Mouse (Mus musculus) forebrain, embryonic 11.5 days (tissue): ENCODE measurements at regions not wholly inside any gene's neighbourhood (a gene's known extent, or its start where the extent isn't known, plus 50 kb on each side); places are given as distances from the start of the nearest gene placed in this dataset.

ENCODE experiments used
- ATAC-seq: fragments of 200-750 bp; cut with Nextera tagmentation; replicated peaks from 2 replicates; pipeline ENCODE4 v1.8.0; 2017; ENCODE audit warnings: moderate TSS enrichment; ENCODE audit not compliant: low FRiP score
- DNase-seq: peaks from one replicate; pipeline ENCODE4 v3.0.0-alpha.2; 2017; ENCODE audit warnings: low spot score
- H3K27ac ChIP-seq: fragments of 300-500 bp; sonication (generic); 2 replicates; pipeline ENCODE4 v1.5.1; 2014; ENCODE audit warnings: low read depth, low read length
- H3K27me3 ChIP-seq: fragments of 300-500 bp; sonication (generic); 2 replicates; pipeline ENCODE4 v1.6.1; 2014; ENCODE audit warnings: mild to moderate bottlenecking, low read length, mixed read lengths; ENCODE audit not compliant: control insufficient read depth, insufficient read depth
- H3K36me3 ChIP-seq: fragments of 300-500 bp; sonication (generic); 2 replicates; pipeline ENCODE4 v1.6.1; 2014; ENCODE audit warnings: mild to moderate bottlenecking, low read length, moderate library complexity, mixed read lengths; ENCODE audit not compliant: control insufficient read depth, insufficient read depth
- H3K4me1 ChIP-seq: fragments of 300-500 bp; sonication (generic); replicated peaks from 2 replicates; pipeline ENCODE4 v1.6.1; 2014; ENCODE audit warnings: low read length, mixed read lengths; ENCODE audit not compliant: control insufficient read depth, insufficient read depth
- H3K4me2 ChIP-seq: fragments of 300-500 bp; sonication (generic); 2 replicates; pipeline ENCODE4 v1.6.1; 2014; ENCODE audit warnings: low read depth, mild to moderate bottlenecking, low read length, moderate library complexity, mixed read lengths; ENCODE audit not compliant: severe bottlenecking
- H3K4me3 ChIP-seq: fragments of 300-500 bp; sonication (generic); 2 replicates; pipeline ENCODE4 v1.5.1; 2014; ENCODE audit warnings: low read depth, low read length
- H3K9ac ChIP-seq: fragments of 300-500 bp; sonication (generic); 2 replicates; pipeline ENCODE4 v1.6.1; 2014; ENCODE audit warnings: low read length
- H3K9me3 ChIP-seq: fragments of 300-500 bp; sonication (generic); 2 replicates; pipeline ENCODE4 v1.6.1; 2016; ENCODE audit warnings: low read length, mixed read lengths; ENCODE audit not compliant: control insufficient read depth
- WGBS: fragments of 180-500 bp; shearing (Covaris S2); extraction: QIAGEN DNeasy Blood & Tissue Kit; methylation state at CpG from one replicate; pipeline ENCODE4 v1.1.7; 2014; 5-methylcytosine and 5-hydroxymethylcytosine counted together

DNA sequence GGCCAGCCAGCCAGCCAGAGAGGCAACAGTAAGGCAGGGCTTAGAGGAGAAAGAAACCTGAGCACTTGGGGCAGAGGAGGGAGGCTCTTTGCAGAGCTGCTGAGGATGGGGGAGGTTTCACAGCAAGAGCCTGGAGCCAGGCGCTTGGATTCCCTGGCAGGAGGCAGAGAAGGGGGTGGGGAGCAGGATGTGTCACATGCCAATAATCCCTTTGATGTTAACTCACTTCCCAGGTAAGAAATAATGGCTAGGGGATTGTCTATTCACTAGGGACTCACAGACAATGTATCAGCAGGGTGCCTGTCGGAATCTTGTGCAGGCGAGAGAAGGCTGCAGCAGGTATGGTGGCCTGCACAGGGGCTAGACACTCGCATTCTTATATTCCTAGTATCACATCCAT is 67.8 kb upstream of the Gli3 start:
- 0 out of 2 replicates have a peak, but pooled peaks cover 3% of the 10 kb centered on the region for H3K4me1 ChIP-seq
- 2% methylated on average over 4 of the region's 4 CpGs for WGBS
- no peak overlapping the region for H3K4me3 ChIP-seq
- DNase-seq (peak; percentile 70), ATAC-seq (peak; percentile 84)
- H3K9me3 ChIP-seq, result no peaks in the 10 kb centered on the region
- H3K27ac ChIP-seq, result peak overlapping the region; percentile 53; the same call in 1 of the 2 replicates
- peak overlapping the region; percentile 26; the same call in 1 of the 2 replicates for H3K4me2 ChIP-seq
- H3K9ac ChIP-seq, result peak overlapping the region; percentile 23; the same call in 1 of the 2 replicates
- H3K36me3 ChIP-seq, result no peaks in the 10 kb centered on the region
- H3K27me3 ChIP-seq, result no peaks in the 10 kb centered on the region

DNA sequence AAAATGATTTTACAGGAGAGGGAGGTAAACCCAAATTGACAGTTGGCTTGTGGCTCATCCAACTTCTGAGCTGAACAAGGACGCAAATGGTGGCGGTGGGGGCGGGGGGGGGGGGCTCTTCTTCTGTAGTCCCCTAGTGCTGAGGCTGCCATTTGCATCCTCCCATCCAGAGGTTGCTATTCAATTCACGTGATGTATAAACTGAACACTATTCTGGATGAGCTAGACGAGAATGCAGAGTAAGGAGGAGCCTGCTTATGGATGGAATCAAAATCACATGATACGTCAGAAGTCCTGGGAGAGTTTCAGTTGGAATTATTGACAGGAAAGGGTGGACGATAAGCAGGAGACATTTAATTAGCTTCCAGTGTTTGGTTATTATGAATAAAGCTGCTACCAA is 67.3 kb upstream of the Gli3 start:
- no peak overlapping the region for H3K27ac ChIP-seq
- H3K4me1 ChIP-seq, result 0 out of 2 replicates have a peak, but pooled peaks cover 3% of the 10 kb centered on the region
- no peak overlapping the region for H3K9ac ChIP-seq
- peak; percentile 73 for ATAC-seq
- no peak for DNase-seq
- H3K4me2 ChIP-seq, result no peak overlapping the region; the same call in 1 of the 2 replicates
- H3K36me3 ChIP-seq, result no peaks in the 10 kb centered on the region
- H3K9me3 ChIP-seq, result no peaks in the 10 kb centered on the region
- WGBS, result 18% methylated on average over 7 of the region's 7 CpGs
- H3K27me3 ChIP-seq, result no peaks in the 10 kb centered on the region
- H3K4me3 ChIP-seq, result no peak overlapping the region

DNA sequence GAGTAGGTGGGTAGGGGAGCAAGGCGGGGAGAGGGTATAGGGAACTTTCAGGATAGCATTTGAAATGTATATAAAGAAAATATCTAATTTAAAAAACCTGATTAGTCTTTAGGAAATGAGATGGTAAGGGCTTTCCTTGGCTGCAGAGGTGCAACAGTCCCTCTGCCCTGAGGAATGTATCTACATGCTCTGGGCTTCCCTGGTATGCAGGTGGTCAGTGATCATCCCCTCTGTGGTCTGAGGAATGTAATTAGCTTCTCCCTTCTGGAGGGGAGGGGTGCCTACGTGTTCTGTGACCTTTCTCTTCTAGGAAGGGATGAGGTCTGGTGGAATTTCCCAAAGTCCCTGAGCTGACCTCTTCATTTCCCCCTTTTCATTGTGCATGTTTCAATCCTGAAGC is 64.4 kb upstream of the Gli3 start:
- DNase-seq (no peak), ATAC-seq (no peak)
- Histone ChIP-seq H3K4me2 (no peak overlapping the region), H3K27ac (no peak overlapping the region), H3K9ac (no peak overlapping the region), H3K4me3 (no peak overlapping the region), H3K9me3 (no peaks in the 10 kb centered on the region), H3K4me1 (0 out of 2 replicates have a peak, but pooled peaks cover 3% of the 10 kb centered on the region), H3K27me3 (no peaks in the 10 kb centered on the region), H3K36me3 (no peaks in the 10 kb centered on the region)
- 70% methylated on average over 2 of the region's 2 CpGs for WGBS
